Mouse (Mus musculus): ENCODE data around the gene Ppp1r9a. TPM values are rescaled to one million over a fixed set of nuclear protein-coding genes. Genes with fewer than 3 reads are reported as not detected.

The Ppp1r9a gene
- polyA plus RNA-seq, 1 experiment from 2014 or later, result 37.4 TPM

GRCm38 (mm10) chr6:5103769-5104168 lies 201.1 kb downstream of the Ppp1r9a start:
- Histone ChIP-seq H3K9me3 (replicated peaks; ENCODE audit: control insufficient read depth, low read length, poor library complexity, severe bottlenecking) (no peaks in the 10 kb centered on the region), H3K4me2 (ENCODE audit: low read length) (no peak overlapping the region), H3K4me1 (ENCODE audit: control insufficient read depth, insufficient read depth, low read length) (0 out of 2 replicates have a peak, but pooled peaks cover 2% of the 10 kb centered on the region), H3K4me3 (ENCODE audit: low read depth, low read length) (no peak overlapping the region), H3K27ac (ENCODE audit: low read length) (no peak overlapping the region), H3K9ac (ENCODE audit: low read depth, low read length) (no peak overlapping the region), H3K36me3 (ENCODE audit: control insufficient read depth, insufficient read depth, low read length) (no peaks in the 10 kb centered on the region), H3K27me3 (ENCODE audit: control insufficient read depth, insufficient read depth, low read depth, low read length) (no peaks in the 10 kb centered on the region)
- WGBS, result 57% methylated on average over 6 of the region's 6 CpGs
- ATAC-seq, result peak; percentile 18; the same call in 1 of the 2 replicates

- H3K4me2 ChIP-seq (ENCODE audit: low read length), result no peak overlapping the region
- ATAC-seq, result no peak
- WGBS, result 94% methylated on average over 7 of the region's 7 CpGs
- no peaks in the 10 kb centered on the region for H3K27me3 ChIP-seq (ENCODE audit: control insufficient read depth, insufficient read depth, low read depth, low read length)
- H3K4me1 ChIP-seq (ENCODE audit: control insufficient read depth, insufficient read depth, low read length), result 0 out of 2 replicates have a peak, but pooled peaks cover 2% of the 10 kb centered on the region
- no peaks in the 10 kb centered on the region for H3K36me3 ChIP-seq (ENCODE audit: control insufficient read depth, insufficient read depth, low read length)
- H3K9me3 ChIP-seq (replicated peaks; ENCODE audit: control insufficient read depth, low read length, poor library complexity, severe bottlenecking), result no peaks in the 10 kb centered on the region
- H3K27ac ChIP-seq (ENCODE audit: low read length), result no peak overlapping the region
- no peak overlapping the region for H3K9ac ChIP-seq (ENCODE audit: low read depth, low read length)
- H3K4me3 ChIP-seq (ENCODE audit: low read depth, low read length), result no peak overlapping the region
Measured at GRCm38 (mm10) chr6:5104238-5104637, 201.5 kb downstream of the Ppp1r9a start.

GRCm38 (mm10) chr6:5108494-5108893 lies 205.8 kb downstream of the Ppp1r9a start:
- ATAC-seq, result no peak
- Histone ChIP-seq H3K27ac (ENCODE audit: low read length) (no peak overlapping the region), H3K9me3 (replicated peaks; ENCODE audit: control insufficient read depth, low read length, poor library complexity, severe bottlenecking) (no peaks in the 10 kb centered on the region), H3K9ac (ENCODE audit: low read depth, low read length) (no peak overlapping the region), H3K4me2 (ENCODE audit: low read length) (no peak overlapping the region), H3K4me1 (ENCODE audit: control insufficient read depth, insufficient read depth, low read length) (peaks cover 7% of the 10 kb centered on the region), H3K27me3 (ENCODE audit: control insufficient read depth, insufficient read depth, low read depth, low read length) (no peaks in the 10 kb centered on the region), H3K36me3 (ENCODE audit: control insufficient read depth, insufficient read depth, low read length) (no peaks in the 10 kb centered on the region), H3K4me3 (ENCODE audit: low read depth, low read length) (no peak overlapping the region)
- WGBS, result 63% methylated on average over 3 of the region's 3 CpGs

GRCm38 (mm10) chr6:5109925-5110714 lies 207.4 kb downstream of the Ppp1r9a start:
- Histone ChIP-seq H3K4me2 (ENCODE audit: low read length) (peak overlapping the region; percentile 62), H3K27me3 (ENCODE audit: control insufficient read depth, insufficient read depth, low read depth, low read length) (no peaks in the 10 kb centered on the region), H3K36me3 (ENCODE audit: control insufficient read depth, insufficient read depth, low read length) (no peaks in the 10 kb centered on the region; the same call in 1 of the 2 replicates), H3K4me3 (ENCODE audit: low read depth, low read length) (peak overlapping the region; percentile 38), H3K27ac (ENCODE audit: low read length) (peak overlapping the region; percentile 64), H3K9ac (ENCODE audit: low read depth, low read length) (peak overlapping the region; percentile 51; the same call in 1 of the 2 replicates), H3K4me1 (ENCODE audit: control insufficient read depth, insufficient read depth, low read length) (peaks cover 7% of the 10 kb centered on the region), H3K9me3 (replicated peaks; ENCODE audit: control insufficient read depth, low read length, poor library complexity, severe bottlenecking) (no peaks in the 10 kb centered on the region)
- 5% methylated on average over 18 of the region's 18 CpGs for WGBS
- ATAC-seq, result peak; percentile 99

GRCm38 (mm10) chr6:5110715-5111048 lies 208.0 kb downstream of the Ppp1r9a start:
- no peak for ATAC-seq
- H3K4me2 ChIP-seq (ENCODE audit: low read length), result no peak overlapping the region
- H3K27me3 ChIP-seq (ENCODE audit: control insufficient read depth, insufficient read depth, low read depth, low read length), result no peaks in the 10 kb centered on the region
- H3K4me3 ChIP-seq (ENCODE audit: low read depth, low read length), result no peak overlapping the region
- no peaks in the 10 kb centered on the region for H3K9me3 ChIP-seq (replicated peaks; ENCODE audit: control insufficient read depth, low read length, poor library complexity, severe bottlenecking)
- H3K27ac ChIP-seq (ENCODE audit: low read length), result no peak overlapping the region
- no peak overlapping the region for H3K9ac ChIP-seq (ENCODE audit: low read depth, low read length)
- peaks cover 7% of the 10 kb centered on the region for H3K4me1 ChIP-seq (ENCODE audit: control insufficient read depth, insufficient read depth, low read length)
- WGBS, result 28% methylated on average over 3 of the region's 3 CpGs
- no peaks in the 10 kb centered on the region; the same call in 1 of the 2 replicates for H3K36me3 ChIP-seq (ENCODE audit: control insufficient read depth, insufficient read depth, low read length)

- Histone ChIP-seq H3K9me3 (replicated peaks; ENCODE audit: control insufficient read depth, low read length, poor library complexity, severe bottlenecking) (no peaks in the 10 kb centered on the region), H3K9ac (ENCODE audit: low read depth, low read length) (no peak overlapping the region), H3K4me3 (ENCODE audit: low read depth, low read length) (no peak overlapping the region), H3K36me3 (ENCODE audit: control insufficient read depth, insufficient read depth, low read length) (no peaks in the 10 kb centered on the region; the same call in 1 of the 2 replicates), H3K27me3 (ENCODE audit: control insufficient read depth, insufficient read depth, low read depth, low read length) (no peaks in the 10 kb centered on the region), H3K4me2 (ENCODE audit: low read length) (no peak overlapping the region), H3K4me1 (ENCODE audit: control insufficient read depth, insufficient read depth, low read length) (peaks cover 7% of the 10 kb centered on the region), H3K27ac (ENCODE audit: low read length) (no peak overlapping the region)
- ATAC-seq, result no peak
- 55% methylated on average over 8 of the region's 8 CpGs for WGBS
Measured at GRCm38 (mm10) chr6:5113103-5113502, 210.4 kb downstream of the Ppp1r9a start.

GRCm38 (mm10) chr6:5113734-5114133 lies 211.0 kb downstream of the Ppp1r9a start:
- Histone ChIP-seq H3K9ac (ENCODE audit: low read depth, low read length) (no peak overlapping the region), H3K4me2 (ENCODE audit: low read length) (no peak overlapping the region), H3K4me1 (ENCODE audit: control insufficient read depth, insufficient read depth, low read length) (peaks cover 7% of the 10 kb centered on the region), H3K4me3 (ENCODE audit: low read depth, low read length) (no peak overlapping the region), H3K36me3 (ENCODE audit: control insufficient read depth, insufficient read depth, low read length) (no peaks in the 10 kb centered on the region; the same call in 1 of the 2 replicates), H3K9me3 (replicated peaks; ENCODE audit: control insufficient read depth, low read length, poor library complexity, severe bottlenecking) (no peaks in the 10 kb centered on the region), H3K27ac (ENCODE audit: low read length) (no peak overlapping the region), H3K27me3 (ENCODE audit: control insufficient read depth, insufficient read depth, low read depth, low read length) (no peaks in the 10 kb centered on the region)
- no peak for ATAC-seq
- WGBS, result 56% methylated on average over 5 of the region's 5 CpGs

- no peaks in the 10 kb centered on the region for H3K9me3 ChIP-seq (replicated peaks; ENCODE audit: control insufficient read depth, low read length, poor library complexity, severe bottlenecking)
- peaks cover 3% of the 10 kb centered on the region for H3K4me1 ChIP-seq (ENCODE audit: control insufficient read depth, insufficient read depth, low read length)
- ATAC-seq, result no peak
- H3K9ac ChIP-seq (ENCODE audit: low read depth, low read length), result no peak overlapping the region
- 91% methylated on average over 7 of the region's 7 CpGs for WGBS
- no peak overlapping the region for H3K27ac ChIP-seq (ENCODE audit: low read length)
- H3K36me3 ChIP-seq (ENCODE audit: control insufficient read depth, insufficient read depth, low read length), result no peaks in the 10 kb centered on the region; the same call in 1 of the 2 replicates
- no peak overlapping the region for H3K4me2 ChIP-seq (ENCODE audit: low read length)
- H3K27me3 ChIP-seq (ENCODE audit: control insufficient read depth, insufficient read depth, low read depth, low read length), result no peaks in the 10 kb centered on the region
- H3K4me3 ChIP-seq (ENCODE audit: low read depth, low read length), result no peak overlapping the region
Measured at GRCm38 (mm10) chr6:5114857-5115256, 212.1 kb downstream of the Ppp1r9a start.

- no peaks in the 10 kb centered on the region for H3K27me3 ChIP-seq (ENCODE audit: control insufficient read depth, insufficient read depth, low read depth, low read length)
- ATAC-seq, result no peak
- WGBS, result 86% methylated on average over 15 of the region's 15 CpGs
- H3K4me3 ChIP-seq (ENCODE audit: low read depth, low read length), result no peak overlapping the region
- H3K27ac ChIP-seq (ENCODE audit: low read length), result no peak overlapping the region
- H3K4me2 ChIP-seq (ENCODE audit: low read length), result no peak overlapping the region
- no peaks in the 10 kb centered on the region for H3K9me3 ChIP-seq (replicated peaks; ENCODE audit: control insufficient read depth, low read length, poor library complexity, severe bottlenecking)
- H3K4me1 ChIP-seq (ENCODE audit: control insufficient read depth, insufficient read depth, low read length), result no peaks in the 10 kb centered on the region
- no peaks in the 10 kb centered on the region; the same call in 1 of the 2 replicates for H3K36me3 ChIP-seq (ENCODE audit: control insufficient read depth, insufficient read depth, low read length)
- no peak overlapping the region for H3K9ac ChIP-seq (ENCODE audit: low read depth, low read length)
Measured at GRCm38 (mm10) chr6:5119181-5119910, 216.6 kb downstream of the Ppp1r9a start.

Data from midbrain, embryonic 16.5 days (tissue).